Mouse (Mus musculus) bone marrow, adult 2 months (tissue): ENCODE data around the gene Insl3.

Experiments used
- CTCF ChIP-seq: fragments of 200-500 bp; IDR thresholded peaks from 2 replicates; pipeline ENCODE4 v1.5.1; 2011; ENCODE audit warnings: low read length, control low read depth; ENCODE audit not compliant: control insufficient read depth, insufficient read depth
- POLR2A ChIP-seq: fragments of 200-500 bp; IDR thresholded peaks from 2 replicates; pipeline ENCODE4 v1.6.1; 2011; ENCODE audit warnings: low read depth, mild to moderate bottlenecking, control low read depth, low read length, borderline replicate concordance; ENCODE audit not compliant: control insufficient read depth

DNA sequence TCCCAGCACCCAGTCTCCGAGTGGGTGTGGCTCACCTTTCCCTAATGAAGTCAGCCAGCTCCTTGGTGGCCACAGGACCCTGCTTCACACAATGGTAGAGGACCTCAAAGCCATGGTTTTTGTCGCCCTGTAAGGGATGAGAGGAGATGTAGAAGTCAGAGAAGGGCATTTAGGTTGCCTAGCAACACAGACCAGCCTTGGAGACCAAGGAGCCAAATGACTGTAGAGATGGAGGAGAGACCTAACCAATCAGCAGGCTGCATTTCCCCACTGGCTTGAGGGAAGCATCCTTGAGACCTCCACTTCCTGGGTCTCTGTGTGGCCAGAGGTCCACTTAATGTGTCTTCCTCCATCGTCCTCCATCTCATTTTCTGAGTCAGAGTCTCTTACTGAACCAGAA is 29.2 kb downstream of the Insl3 start:
- TF ChIP-seq CTCF (no peak), POLR2A (no peak)
